Mouse (Mus musculus) bone marrow macrophage, adult 2 months (primary cell): ENCODE measurements around the gene Npas3.

Source experiments
- CTCF ChIP-seq: IDR thresholded peaks from 2 replicates; pipeline ENCODE4 v1.5.1; 2012; ENCODE audit warnings: low read depth, mild to moderate bottlenecking, low read length, moderate library complexity
- POLR2A ChIP-seq: IDR thresholded peaks from 2 replicates; pipeline ENCODE4 v1.6.1; 2012; ENCODE audit warnings: mild to moderate bottlenecking, low read depth, low read length, borderline replicate concordance

DNA sequence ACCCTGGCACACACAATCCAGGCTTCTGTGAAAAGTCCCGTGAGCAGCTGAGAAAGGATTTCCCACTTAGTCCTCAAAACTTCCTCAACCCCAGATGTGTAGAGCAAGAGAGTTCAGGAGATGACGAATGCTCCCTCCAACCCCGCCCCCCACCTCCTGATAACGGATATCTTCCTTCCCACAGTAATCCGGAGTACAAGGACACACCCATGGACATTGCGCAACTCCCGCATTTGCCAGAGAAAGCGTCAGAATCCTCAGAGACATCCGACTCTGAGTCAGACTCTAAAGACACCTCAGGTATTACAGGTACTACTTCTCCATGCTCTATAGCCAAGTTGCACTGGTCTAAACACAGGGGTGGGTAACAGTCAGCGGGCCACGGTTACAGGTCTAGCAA lies 817.1 kb downstream of the Npas3 start:
- TF ChIP-seq POLR2A: no peak
- TF ChIP-seq CTCF: no peak
